Mouse (Mus musculus): ENCODE data around the gene Vstm2b. TPM values are rescaled to one million over a fixed set of nuclear protein-coding genes. Genes with fewer than 3 reads are reported as not detected.

Gene Vstm2b
- total RNA-seq, 2 experiments from 2014 or later = 54.5 to 55.0 TPM

Other genes with a start within 250 kb of the Vstm2b start
- gene 4930433I11Rik, start 89.2 kb downstream of the Vstm2b start, total RNA-seq (2021) = not detected
- gene Gm4884, start 134.4 kb downstream of the Vstm2b start, total RNA-seq (2021) = not detected